In genomic region chr1:59481456-59482291, GRCm38 (mm10) we compare ENCODE assay signal across 8 mouse cellular contexts. TPM values are rescaled to one million over a fixed set of nuclear protein-coding genes. Genes with fewer than 3 reads are reported as not detected.
A peak's percentile ranks its signal among the peaks of the same experiment; 100 is the strongest.
DNase-seq lines count a peak whose midpoint lies in the region; ATAC-seq lines count a peak whose summit lies in the region.

No protein-coding gene starts in this region.

- no peaks in the 10 kb centered on the region for H3K9me3 ChIP-seq in hindbrain, embryonic 11.5 days (ENCODE audit: control insufficient read depth, low read length)

- no peaks in the 10 kb centered on the region for H3K36me3 ChIP-seq in hindbrain, embryonic 11.5 days (ENCODE audit: control insufficient read depth, insufficient read depth, low read length)

- peak overlapping the region; percentile 83 for H3K4me3 ChIP-seq in hindbrain, embryonic 11.5 days (ENCODE audit: low read depth, low read length)

- ATAC-seq in frontal cortex, adult (ENCODE audit: low TSS enrichment), result peak; percentile 79
- peak; percentile 94 for ATAC-seq in hindbrain, embryonic 11.5 days (ENCODE audit: low FRiP score)

- peak overlapping the region; percentile 95 for H3K4me2 ChIP-seq in hindbrain, embryonic 11.5 days (replicated peaks; ENCODE audit: low read depth, low read length)

- peaks cover 7% of the 10 kb centered on the region; the same call in 1 of the 2 replicates for H3K4me1 ChIP-seq in hindbrain, embryonic 11.5 days (replicated peaks; ENCODE audit: control insufficient read depth, insufficient read depth, low read length)

- WGBS in hindbrain, embryonic 11.5 days, result under 1% methylated on average over 52 of the region's 57 CpGs

- H3K27me3 ChIP-seq in hindbrain, embryonic 11.5 days (ENCODE audit: control insufficient read depth, insufficient read depth, low read length), result no peaks in the 10 kb centered on the region

- peak overlapping the region; percentile 93 for H3K9ac ChIP-seq in hindbrain, embryonic 11.5 days (ENCODE audit: low read depth, low read length)

- DNase-seq in MEL-GATA-1-ER (ENCODE audit: extremely low read depth, low read depth), result peak; percentile 98
- peak; percentile 91 for DNase-seq in cerebellum, adult 8-10 months
- DNase-seq in hindbrain, embryonic 11.5 days (ENCODE audit: low spot score), result peak; percentile 96
- peak; percentile 84 to 91 for DNase-seq in layer of hippocampus, postnatal 10 days (ENCODE audit: low spot score in 2 of 2)
- peak; percentile 98 for DNase-seq in lung, postnatal 10 days
- DNase-seq in ovary, postnatal 36 days (ENCODE audit: low spot score), result peak; percentile 92
- DNase-seq in thymus, postnatal 25 days, result peak; percentile 94

- H3K27ac ChIP-seq in hindbrain, embryonic 11.5 days (ENCODE audit: low read depth, low read length), result peak overlapping the region; percentile 86

RNA-seq across cellular contexts. Expression of gene Fzd7, which starts 0.6 kb away (rescaled TPM):
- polyA plus RNA-seq in hindbrain, embryonic 11.5 days (2014; fragmentation: Nextera tagmentation; extraction: Ambion mirVana), result 13.0 and 15.4 TPM in 2 replicates
- 1 to 10 TPM; 5.8 to 6.5 TPM for total RNA-seq in layer of hippocampus, postnatal 10 days (2021)

RNA-seq across cellular contexts. Expression of gene Gm973, which starts 34.4 kb away (rescaled TPM):
- 7.7 and 9.5 TPM in 2 replicates for polyA plus RNA-seq in hindbrain, embryonic 11.5 days (2014; fragmentation: Nextera tagmentation; extraction: Ambion mirVana)
- 1 to 10 TPM; 7.0 to 7.9 TPM for total RNA-seq in layer of hippocampus, postnatal 10 days (2021)

Comparison
In these comparisons a context has a peak if more than half of its experiments do, and no peak if none do; other contexts are left out.
1. Peak in every context shown above with its lines: DNase-seq, ATAC-seq, H3K4me3 ChIP-seq and H3K27ac ChIP-seq.